Comparison of ENCODE assay signal across 9 mouse cellular contexts in the genomic region with DNA sequence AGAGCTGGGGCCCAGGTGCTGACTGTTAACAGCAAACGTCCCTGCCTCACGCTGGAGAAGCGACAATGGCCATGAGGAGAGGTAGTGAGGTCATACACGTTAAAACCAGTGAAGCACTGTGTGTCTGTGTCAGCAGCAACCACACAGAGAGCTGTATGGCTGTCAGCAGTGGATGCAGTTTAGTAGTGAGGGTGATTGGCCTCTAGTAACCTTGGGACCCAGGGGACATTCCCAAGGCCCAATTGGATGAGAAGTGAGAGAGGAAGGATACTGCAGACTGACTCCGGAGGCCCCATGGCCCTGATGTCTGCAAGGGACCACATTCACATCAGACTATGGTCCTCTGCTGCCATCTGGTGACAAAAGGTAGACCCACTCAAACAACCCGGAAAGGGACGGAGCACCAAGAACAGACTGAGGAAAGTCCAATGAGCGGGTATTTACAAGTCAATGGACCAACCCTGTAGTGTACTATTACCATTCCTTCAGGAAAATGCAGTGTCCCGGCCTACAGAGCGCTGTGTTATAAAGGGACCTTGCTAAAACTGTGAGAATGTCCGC. TPM values are rescaled to one million over a fixed set of nuclear protein-coding genes. Genes with fewer than 3 reads are reported as not detected.
DNase-seq lines count a peak whose midpoint lies in the region; ATAC-seq and TF ChIP-seq lines count a peak whose summit lies in the region.
"Had no signal": no experiment of that assay in that cellular context is flagged by ENCODE, and none has a peak within 500 bp of the region (broad histone marks: within the 10 kb centered on the region; RNA-seq: fewer than 3 reads in every experiment).

No protein-coding gene starts in this region.

- WGBS in hindbrain, embryonic 10.5 days = 81% methylated on average over 11 of the region's 11 CpGs
- WGBS in small intestine, adult 2 months = 68% methylated on average over 11 of the region's 11 CpGs

- no peak for TF ChIP-seq POLR2A in small intestine, adult 2 months (IDR thresholded peaks at IDR 0.05; ENCODE audit: low read depth, low read length)

- H3K36me3 ChIP-seq in hindbrain, embryonic 10.5 days = peaks cover 73% of the 10 kb centered on the region
- peaks cover 68% of the 10 kb centered on the region for H3K36me3 ChIP-seq in small intestine, adult 2 months (ENCODE audit: control insufficient read depth, insufficient read depth, low read length)

- H3K27me3 ChIP-seq in hindbrain, embryonic 10.5 days (ENCODE audit: insufficient read depth, poor library complexity, severe bottlenecking) = no peaks in the 10 kb centered on the region
- no peaks in the 10 kb centered on the region for H3K27me3 ChIP-seq in small intestine, adult 2 months (ENCODE audit: control insufficient read depth, insufficient read depth, low read length)
- H3K27me3 ChIP-seq: embryonic facial prominence, embryonic 15.5 days had no signal

- no peak overlapping the region for H3K4me3 ChIP-seq in hindbrain, embryonic 10.5 days
- H3K4me3 ChIP-seq in layer of hippocampus, adult 2 months = no peak overlapping the region
- H3K4me3 ChIP-seq in small intestine, adult 2 months (ENCODE audit: low read depth, low read length) = no peak overlapping the region
- H3K4me3 ChIP-seq: embryonic facial prominence, embryonic 15.5 days had no signal

- no peaks in the 10 kb centered on the region for H3K9me3 ChIP-seq in hindbrain, embryonic 10.5 days
- H3K9me3 ChIP-seq: embryonic facial prominence, embryonic 15.5 days had no signal

- H3K27ac ChIP-seq in hindbrain, embryonic 10.5 days = no peak overlapping the region
- H3K27ac ChIP-seq in layer of hippocampus, adult 2 months = no peak overlapping the region
- no peak overlapping the region for H3K27ac ChIP-seq in small intestine, adult 2 months (ENCODE audit: insufficient read depth, low read depth, low read length)
- H3K27ac ChIP-seq: embryonic facial prominence, embryonic 15.5 days had no signal

- TF ChIP-seq CTCF in layer of hippocampus, adult 2 months (conservative IDR thresholded peaks at IDR 0.05) = peak; percentile 83
- TF ChIP-seq CTCF in small intestine, adult 2 months (IDR thresholded peaks at IDR 0.05; ENCODE audit: extremely low read depth, insufficient read length, insufficient replicate concordance, low read depth, low read length) = peak; percentile 41; the same call in 1 of the 2 replicates

- no peaks in the 10 kb centered on the region for H3K4me1 ChIP-seq in hindbrain, embryonic 10.5 days (replicated peaks)
- H3K4me1 ChIP-seq in small intestine, adult 2 months (ENCODE audit: control insufficient read depth, insufficient read depth, insufficient read length, low read length) = no peaks in the 10 kb centered on the region
- H3K4me1 ChIP-seq: embryonic facial prominence, embryonic 15.5 days had no signal

- DNase-seq in thymus, postnatal 0 days (ENCODE audit: low spot score) = peak; percentile 15
- no peak for DNase-seq in thymus, postnatal 10 days (ENCODE audit: low spot score in 2 of 2)
- peak; percentile 31 for DNase-seq in hindbrain, embryonic 10.5 days (ENCODE audit: low spot score)
- peak; percentile 60 to 65 for DNase-seq in layer of hippocampus, adult 2 months (ENCODE audit: low spot score in 2 of 2)
- DNase-seq in T-cell, adult 2 months (ENCODE audit: low spot score) = no peak

- ATAC-seq in common myeloid progenitor, adult 5-6 weeks (replicated peaks; ENCODE audit: low read depth, poor library complexity, severe bottlenecking) = peak; percentile 76; the same call in 1 of the 2 replicates
- ATAC-seq in megakaryocyte, adult 5-6 weeks (ENCODE audit: poor library complexity, severe bottlenecking) = peak; percentile 71

RNA-seq across cellular contexts. Expression of a gene that starts 47.1 kb away (rescaled TPM):
- polyA plus RNA-seq in thymus, postnatal 0 days (2015; fragmentation: Nextera tagmentation; extraction: Ambion mirVana) = 79.6 and 81.6 TPM in 2 replicates
- 44.8 and 56.4 TPM in 2 replicates for total RNA-seq in common myeloid progenitor, adult 5-6 weeks (2017)
- 153 and 156 TPM in 2 replicates for polyA plus RNA-seq in hindbrain, embryonic 10.5 days (2016; fragmentation: Nextera tagmentation; extraction: Ambion mirVana)
- total RNA-seq in layer of hippocampus, adult 2 months (2021) = 10 to 100 TPM; 78.7 to 82.9 TPM
- 46.3 and 52.5 TPM in 2 replicates for total RNA-seq in megakaryocyte, adult 5-6 weeks (2015)
- 57.8 and 60.2 TPM in 2 replicates for total RNA-seq in megakaryocyte, adult 5-6 weeks (2017)
- 92.4 and 477 TPM in 2 replicates for polyA plus RNA-seq in small intestine, adult 2 months (2012; rRNA removed)

Comparison
In these comparisons a context has a peak if more than half of its experiments do, and no peak if none do; other contexts are left out.
1. DNase-seq: peak in thymus, postnatal 0 days (single experiment), hindbrain, embryonic 10.5 days (single experiment) and layer of hippocampus, adult 2 months (2 of 2); none in thymus, postnatal 10 days (0 of 2) and T-cell, adult 2 months (single experiment).